In genomic region chr2:157073378-157074052, GRCm38 (mm10) we compare ENCODE assay signal across 13 mouse cellular contexts. TPM values are rescaled to one million over a fixed set of nuclear protein-coding genes. Genes with fewer than 3 reads are reported as not detected.
DNase-seq lines count a peak whose midpoint lies in the region; ATAC-seq lines count a peak whose summit lies in the region.
"Had no signal": no experiment of that assay in that cellular context is flagged by ENCODE, and none has a peak within 500 bp of the region (broad histone marks: within the 10 kb centered on the region; RNA-seq: fewer than 3 reads in every experiment).

No protein-coding gene starts in this region.

- peak overlapping the region; percentile 22; the same call in 1 of the 2 replicates for H3K9ac ChIP-seq in embryonic facial prominence, embryonic 13.5 days
- H3K9ac ChIP-seq in limb, embryonic 15.5 days: no peak overlapping the region
- no peak overlapping the region for H3K9ac ChIP-seq in kidney, embryonic 16.5 days (replicated peaks; ENCODE audit: low read length)

- H3K9me3 ChIP-seq in embryonic facial prominence, embryonic 13.5 days: no peaks in the 10 kb centered on the region
- H3K9me3 ChIP-seq in limb, embryonic 15.5 days: no peaks in the 10 kb centered on the region
- no peaks in the 10 kb centered on the region for H3K9me3 ChIP-seq in kidney, embryonic 16.5 days (ENCODE audit: low read length)

- H3K4me2 ChIP-seq in embryonic facial prominence, embryonic 13.5 days: peak overlapping the region; percentile 96
- no peak overlapping the region for H3K4me2 ChIP-seq in limb, embryonic 15.5 days
- H3K4me2 ChIP-seq in kidney, embryonic 16.5 days (replicated peaks; ENCODE audit: low read depth, low read length): no peak overlapping the region

- H3K27me3 ChIP-seq in embryonic facial prominence, embryonic 13.5 days: no peaks in the 10 kb centered on the region
- no peaks in the 10 kb centered on the region for H3K27me3 ChIP-seq in limb, embryonic 15.5 days
- no peaks in the 10 kb centered on the region for H3K27me3 ChIP-seq in kidney, embryonic 16.5 days (ENCODE audit: insufficient read depth, low read length)

- peak overlapping the region; percentile 40 for H3K27ac ChIP-seq in embryonic facial prominence, embryonic 13.5 days
- H3K27ac ChIP-seq in limb, embryonic 15.5 days: peak overlapping the region; percentile 65
- no peak overlapping the region for H3K27ac ChIP-seq in kidney, embryonic 16.5 days (ENCODE audit: low read length)
- H3K27ac ChIP-seq: macrophage had no signal

- DNase-seq in kidney, postnatal 10 days: peak; percentile 47
- no peak for DNase-seq in kidney, postnatal 14 days
- DNase-seq in cerebellum, adult 9-10 months: peak; percentile 55
- DNase-seq: right cerebral cortex, adult 18-20 months; thymus, postnatal 14 days had no signal

- H3K4me3 ChIP-seq in embryonic facial prominence, embryonic 13.5 days: no peak overlapping the region
- H3K4me3 ChIP-seq in limb, embryonic 15.5 days: no peak overlapping the region
- H3K4me3 ChIP-seq in kidney, embryonic 16.5 days (ENCODE audit: low read length): no peak overlapping the region

- ATAC-seq in embryonic facial prominence, embryonic 13.5 days (ENCODE audit: insufficient number of reproducible peaks, insufficient read depth, low FRiP score, low TSS enrichment, low read depth): no peak
- ATAC-seq in limb, embryonic 15.5 days (ENCODE audit: insufficient number of reproducible peaks, low FRiP score, low TSS enrichment, low read depth): no peak; the same call in 1 of the 2 replicates
- ATAC-seq in monocyte, adult 5-6 weeks (replicated peaks; ENCODE audit: insufficient number of reproducible peaks, low FRiP score, low TSS enrichment, poor library complexity, severe bottlenecking): no peak
- no peak for ATAC-seq in kidney, embryonic 16.5 days (ENCODE audit: low FRiP score, low TSS enrichment)

- peaks cover 25% of the 10 kb centered on the region; the same call in 1 of the 2 replicates for H3K36me3 ChIP-seq in embryonic facial prominence, embryonic 13.5 days
- H3K36me3 ChIP-seq in limb, embryonic 15.5 days: peaks cover 11% of the 10 kb centered on the region; the same call in 1 of the 2 replicates
- H3K36me3 ChIP-seq in kidney, embryonic 16.5 days (ENCODE audit: insufficient read depth, low read length): peaks cover 12% of the 10 kb centered on the region; the same call in 1 of the 2 replicates

- peaks cover 92% of the 10 kb centered on the region for H3K4me1 ChIP-seq in embryonic facial prominence, embryonic 13.5 days
- peaks cover 91% of the 10 kb centered on the region for H3K4me1 ChIP-seq in limb, embryonic 15.5 days
- peaks cover 90% of the 10 kb centered on the region for H3K4me1 ChIP-seq in kidney, embryonic 16.5 days (ENCODE audit: insufficient read depth, low read length)

- 63% methylated on average over 9 of the region's 9 CpGs for WGBS in embryonic facial prominence, embryonic 13.5 days
- 67% methylated on average over 9 of the region's 9 CpGs for WGBS in limb, embryonic 15.5 days
- WGBS in kidney, embryonic 16.5 days: 74% methylated on average over 9 of the region's 9 CpGs

RNA-seq across cellular contexts. Expression of gene Soga1, which starts 5.5 kb away (rescaled TPM):
- polyA plus RNA-seq in embryonic facial prominence, embryonic 13.5 days (2015; fragmentation: Nextera tagmentation; extraction: Ambion mirVana): 4.6 and 7.1 TPM in 2 replicates
- 2.3 and 2.9 TPM in 2 replicates for polyA plus RNA-seq in limb, embryonic 15.5 days (2015; fragmentation: Nextera tagmentation; extraction: Ambion mirVana)
- 0.76 to 1.5 TPM (median 0.78 TPM) in 3 replicates for total RNA-seq in monocyte, adult 5-6 weeks (2017)
- 2.5 and 3.6 TPM in 2 replicates for polyA plus RNA-seq in kidney, embryonic 16.5 days (2015; fragmentation: Nextera tagmentation; extraction: Ambion mirVana)

RNA-seq across cellular contexts. Expression of gene Tldc2, which starts 13.3 kb away (rescaled TPM):
- polyA plus RNA-seq in embryonic facial prominence, embryonic 13.5 days (2015; fragmentation: Nextera tagmentation; extraction: Ambion mirVana): not detected in 2 replicates
- not detected in 2 replicates for polyA plus RNA-seq in limb, embryonic 15.5 days (2015; fragmentation: Nextera tagmentation; extraction: Ambion mirVana)
- total RNA-seq in monocyte, adult 5-6 weeks (2017): not detected in 3 replicates
- polyA plus RNA-seq in kidney, embryonic 16.5 days (2015; fragmentation: Nextera tagmentation; extraction: Ambion mirVana): 0.53 and 0.71 TPM in 2 replicates
- total RNA-seq: layer of hippocampus, postnatal 14 days had no signal
- polyA plus RNA-seq: cortical plate, adult 2 months; gonadal fat pad, adult 2 months; macrophage had no signal
